Mouse (Mus musculus): Measurements from ENCODE around the gene Acss3. TPM values are rescaled to one million over a fixed set of nuclear protein-coding genes. Genes with fewer than 3 reads are reported as not detected.

Acss3 gene
- total RNA-seq, 2 experiments from 2014 or later = 3.1 to 5.0 TPM

Other genes with a start within 250 kb of the Acss3 start
- 1 to 10 TPM; 2.1 TPM for gene Lin7a, start 148.0 kb upstream of the Acss3 start, total RNA-seq (2021)

Measured in heart, postnatal 14 days (tissue).